Mouse (Mus musculus): ENCODE data around the gene Pla2g1b. TPM values are rescaled to one million over a fixed set of nuclear protein-coding genes. Genes with fewer than 3 reads are reported as not detected.

The Pla2g1b gene
- not detected in 4 replicates for total RNA-seq (2023; ENCODE audit: inconsistent age)

DNA sequence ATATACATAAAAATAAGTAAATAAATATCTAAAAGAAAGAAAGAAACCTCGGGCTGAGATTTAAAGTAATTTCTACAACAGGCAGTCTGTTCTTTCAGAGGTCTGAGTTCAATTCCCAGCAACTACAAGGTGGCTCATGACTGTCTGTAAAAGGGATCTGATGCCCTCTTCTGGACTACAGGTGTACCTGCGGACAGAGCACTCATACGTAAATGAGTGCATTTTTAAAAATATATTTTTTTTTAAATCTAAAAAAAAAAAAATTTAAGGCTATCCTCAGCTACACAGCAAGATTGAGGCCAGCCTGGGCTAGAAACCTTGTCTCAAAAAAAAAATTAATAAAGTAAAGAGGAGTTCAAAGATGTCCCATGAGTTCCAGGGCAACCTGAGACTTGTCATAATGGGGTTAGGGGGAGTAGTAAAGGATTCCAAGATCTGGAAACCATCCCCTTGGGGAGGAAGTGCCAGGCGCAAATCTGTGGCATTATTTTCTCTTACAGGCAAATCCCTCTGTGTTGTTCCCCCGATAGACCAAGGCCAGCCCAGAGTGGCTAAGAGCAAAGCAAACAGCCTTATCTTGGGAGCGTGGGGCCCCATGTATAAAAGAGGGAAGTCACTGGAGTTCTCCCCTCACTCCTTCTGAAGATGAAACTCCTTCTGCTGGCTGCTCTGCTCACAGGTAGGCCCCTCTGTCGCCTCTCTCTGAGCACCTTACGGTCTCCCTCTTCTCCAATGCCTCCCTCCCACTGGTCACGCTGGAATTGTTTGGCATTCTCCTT is at the start of gene Pla2g1b:
Pla2g1b (plus strand) TSS at position 621 of the 779 bp plus-strand sequence.

DNA sequence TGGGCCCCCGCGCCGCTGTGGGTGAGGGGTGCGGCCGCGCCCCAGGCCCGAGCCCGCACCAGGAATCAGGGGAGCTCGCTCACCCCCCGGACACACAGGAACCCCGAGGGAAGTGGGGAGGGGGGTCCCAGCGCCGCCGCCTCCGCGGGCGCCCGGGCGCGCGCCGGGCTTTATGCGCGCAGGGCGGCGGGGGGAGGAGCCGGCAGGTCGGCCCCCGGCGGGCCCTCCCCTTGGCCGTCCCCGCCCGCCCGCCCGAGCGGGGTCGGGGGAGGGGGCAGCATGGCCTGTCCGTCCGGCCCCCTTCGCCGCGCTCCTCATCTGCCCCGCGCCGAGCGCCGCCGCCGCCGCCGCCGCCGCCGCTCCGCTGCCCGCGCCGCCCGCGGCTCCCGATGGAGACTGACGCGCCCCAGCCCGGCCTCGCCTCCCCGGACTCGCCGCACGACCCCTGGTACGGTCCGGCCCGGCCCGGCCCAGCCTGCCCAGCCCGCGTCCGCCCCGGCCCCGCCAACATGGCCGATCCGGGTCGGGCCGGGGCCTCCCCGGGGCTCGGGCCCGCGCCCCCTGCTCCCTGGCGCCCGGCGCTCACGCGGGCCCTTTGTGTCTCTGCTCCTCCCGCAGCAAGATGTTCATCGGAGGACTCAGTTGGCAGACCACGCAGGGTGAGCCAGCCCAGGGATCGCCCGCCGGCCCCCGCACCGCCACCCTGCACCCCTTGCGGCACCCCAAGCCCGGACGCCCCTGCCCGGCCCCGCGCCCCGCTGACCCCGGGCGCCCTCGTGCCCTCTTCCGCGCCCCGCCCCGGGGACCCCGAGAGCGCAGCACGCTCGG is 36.5 kb upstream of the Pla2g1b start, which contains the start of gene Msi1:
Msi1 (plus strand) TSS at position 241 of the 828 bp plus-strand sequence.

DNA sequence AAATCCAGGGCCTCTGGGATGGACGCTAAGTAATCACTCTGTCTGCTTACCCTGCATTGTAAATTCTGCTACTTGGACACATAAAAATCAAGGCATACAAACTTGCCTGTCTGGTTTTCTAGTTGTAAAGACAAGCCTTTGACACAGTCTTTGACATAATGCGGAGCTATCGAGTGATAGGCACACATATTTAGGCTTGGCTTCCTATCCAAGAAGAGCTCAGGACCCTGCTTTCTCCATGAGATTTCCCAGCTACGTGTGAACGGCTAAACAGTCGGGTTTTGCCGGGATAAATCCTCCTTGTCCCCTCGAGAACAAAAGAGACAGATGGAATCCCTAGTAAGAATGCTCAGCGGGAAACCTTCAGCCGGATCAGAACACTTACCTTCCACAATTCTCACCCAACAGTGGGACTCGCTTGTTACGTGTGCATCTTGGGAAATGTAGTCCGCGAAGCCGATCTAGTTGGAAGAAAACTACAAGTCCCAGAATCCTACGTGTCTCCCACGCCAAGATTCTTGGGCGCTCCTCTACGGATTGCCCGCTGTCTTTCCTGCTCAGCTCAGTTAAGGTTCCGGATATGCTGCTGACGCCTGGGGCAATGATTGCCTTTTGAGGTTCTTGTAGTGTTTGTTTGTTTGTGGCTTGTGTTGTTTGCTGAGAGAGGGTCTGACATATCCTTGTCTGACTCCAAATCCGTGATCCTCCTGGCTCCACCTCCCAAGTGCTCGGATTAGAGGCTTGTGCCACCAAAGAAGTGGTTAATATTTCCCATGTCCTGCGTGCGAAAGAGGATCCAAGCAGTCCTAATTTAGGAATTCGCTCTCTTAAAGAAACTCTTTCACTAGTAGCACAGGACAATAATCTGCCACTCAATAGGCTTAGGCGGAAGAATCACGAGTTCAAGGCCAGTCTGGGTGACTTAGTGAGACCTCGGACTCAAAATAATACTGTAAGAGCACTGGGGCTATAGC is 18.2 kb downstream of the Pla2g1b start, which contains the start of gene Sirt4:
Sirt4 (minus strand) TSS at position 779 of the 974 bp plus-strand sequence.

DNA sequence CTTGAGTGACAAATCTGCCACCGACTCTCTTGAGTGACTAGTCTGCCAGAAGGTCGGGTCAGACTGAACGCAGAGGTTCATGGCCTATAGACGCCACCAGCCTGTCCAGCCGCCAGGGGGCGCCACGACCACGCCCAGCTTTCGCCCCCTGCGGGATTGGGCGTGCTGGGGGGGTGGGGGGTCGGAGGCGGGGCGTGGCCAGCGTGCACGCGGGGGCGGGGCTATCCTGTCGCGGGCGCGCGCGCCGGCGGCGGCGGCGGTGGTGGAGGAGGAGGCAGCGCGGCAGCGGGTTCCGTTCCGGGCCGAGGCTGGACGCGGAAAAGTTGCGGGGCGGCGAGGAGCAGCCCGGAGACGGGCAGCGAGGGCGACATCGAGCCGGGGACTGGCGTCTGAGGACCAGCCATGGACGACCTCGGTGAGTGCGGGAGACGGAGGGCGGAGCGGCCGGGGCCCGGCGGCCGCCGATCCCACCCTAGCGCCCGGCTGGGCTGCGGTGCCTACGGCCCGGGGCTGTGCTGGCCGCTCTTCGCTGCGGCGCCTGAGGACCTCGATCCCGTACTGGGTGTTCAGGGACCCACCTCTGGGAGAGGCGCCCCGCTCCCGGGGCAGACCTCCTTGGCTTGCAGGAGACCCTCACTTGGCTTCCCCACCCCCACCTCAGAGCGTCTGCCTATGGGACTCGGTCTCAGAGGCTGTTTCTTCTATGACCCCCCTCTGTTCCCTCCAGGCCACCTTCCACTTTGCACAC is 40.6 kb downstream of the Pla2g1b start, which contains the start of gene Pxn:
Pxn (plus strand) TSS at position 223 of the 748 bp plus-strand sequence.

Other genes starting within 250 kb of the Pla2g1b start
- gene Pop5, start 230.4 kb upstream of the Pla2g1b start, total RNA-seq (2023; ENCODE audit: inconsistent age): 36.0 to 50.2 TPM (median 43.6 TPM) in 4 replicates
- 128 to 136 TPM (median 132 TPM) in 4 replicates for gene Rnf10, start 193.4 kb upstream of the Pla2g1b start, total RNA-seq (2023; ENCODE audit: inconsistent age)
- 25.4 to 32.1 TPM (median 28.4 TPM) in 4 replicates for gene Coq5, start 186.6 kb upstream of the Pla2g1b start, total RNA-seq (2023; ENCODE audit: inconsistent age)
- 267 to 317 TPM (median 282 TPM) in 4 replicates for gene Dynll1, start 165.3 kb upstream of the Pla2g1b start, total RNA-seq (2023; ENCODE audit: inconsistent age)
- gene Srsf9, start 139.1 kb upstream of the Pla2g1b start, total RNA-seq (2023; ENCODE audit: inconsistent age): 64.8 to 75.9 TPM (median 68.2 TPM) in 4 replicates
- 9.0 to 11.8 TPM (median 10.7 TPM) in 4 replicates for gene Gatc, start 125.1 kb upstream of the Pla2g1b start, total RNA-seq (2023; ENCODE audit: inconsistent age)
- gene Triap1, start 125.0 kb upstream of the Pla2g1b start, total RNA-seq (2023; ENCODE audit: inconsistent age): 20.3 to 21.9 TPM (median 20.6 TPM) in 4 replicates
- gene Cox6a1, start 117.3 kb upstream of the Pla2g1b start, total RNA-seq (2023; ENCODE audit: inconsistent age): 193 to 247 TPM (median 210 TPM) in 4 replicates
- not detected in 4 replicates for gene Msi1, start 36.7 kb upstream of the Pla2g1b start, total RNA-seq (2023; ENCODE audit: inconsistent age)
- gene Sirt4, start 18.5 kb downstream of the Pla2g1b start, total RNA-seq (2023; ENCODE audit: inconsistent age): 10.2 to 16.0 TPM (median 14.4 TPM) in 4 replicates
- gene Pxn, start 40.4 kb downstream of the Pla2g1b start, total RNA-seq (2023; ENCODE audit: inconsistent age): 69.9 to 79.7 TPM (median 77.5 TPM) in 4 replicates
- 1,421 to 1,632 TPM (median 1,486 TPM) in 4 replicates for gene Rplp0, start 93.2 kb downstream of the Pla2g1b start, total RNA-seq (2023; ENCODE audit: inconsistent age)
- 107 to 117 TPM (median 109 TPM) in 4 replicates for gene Gcn1l1, start 99.0 kb downstream of the Pla2g1b start, total RNA-seq (2023; ENCODE audit: inconsistent age)
- gene Rab35, start 165.6 kb downstream of the Pla2g1b start, total RNA-seq (2023; ENCODE audit: inconsistent age): 57.0 to 72.4 TPM (median 59.9 TPM) in 4 replicates

Measured in B cell, adult (primary cell).